ENCODE assay signal across 30 mouse cellular contexts in the genomic region with DNA sequence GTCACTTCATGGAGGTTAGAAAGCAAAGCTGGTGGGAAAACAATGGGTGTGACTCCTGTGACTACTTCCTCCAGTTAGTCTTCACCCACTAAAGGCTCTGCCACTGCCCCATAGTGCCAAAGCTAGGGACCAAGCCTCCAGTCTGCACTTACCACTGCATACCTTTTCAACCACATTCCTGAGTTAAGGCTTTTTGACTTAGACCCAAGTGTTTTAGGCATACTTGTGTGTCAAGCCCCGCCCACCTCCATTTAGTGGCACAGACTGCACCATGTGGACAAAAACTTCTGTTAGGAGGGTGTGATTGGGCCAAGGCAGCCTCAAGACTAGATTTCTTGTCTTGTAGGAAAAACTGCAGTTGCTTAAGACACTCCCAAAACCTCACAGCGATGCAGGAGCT.
DNase-seq lines count a peak whose midpoint lies in the region; ATAC-seq and TF ChIP-seq lines count a peak whose summit lies in the region.
"Had no signal": no experiment of that assay in that cellular context is flagged by ENCODE, and none has a peak within 500 bp of the region (broad histone marks: within the 10 kb centered on the region; RNA-seq: fewer than 3 reads in every experiment).

No protein-coding gene starts in this region.

- WGBS in lung, embryonic 14.5 days = 60% methylated on average over 2 of the region's 2 CpGs

- H3K36me3 ChIP-seq in lung, embryonic 14.5 days (ENCODE audit: insufficient read depth) = no peaks in the 10 kb centered on the region
- H3K36me3 ChIP-seq: heart, embryonic 13.5 days; hindbrain, embryonic 12.5 days; limb, embryonic 13.5 days; liver, embryonic 13.5 days; midbrain, embryonic 10.5 days; neural tube, embryonic 13.5 days had no signal

- no peaks in the 10 kb centered on the region for H3K9me3 ChIP-seq in lung, embryonic 14.5 days (ENCODE audit: low read depth, low read length)
- H3K9me3 ChIP-seq: heart, embryonic 13.5 days; hindbrain, embryonic 12.5 days; limb, embryonic 13.5 days; liver, embryonic 13.5 days; midbrain, embryonic 10.5 days; neural tube, embryonic 13.5 days had no signal

- H3K27me3 ChIP-seq in lung, embryonic 14.5 days (ENCODE audit: insufficient read depth, low read length) = no peaks in the 10 kb centered on the region
- H3K27me3 ChIP-seq: heart, embryonic 13.5 days; hindbrain, embryonic 12.5 days; limb, embryonic 13.5 days; liver, embryonic 13.5 days; neural tube, embryonic 13.5 days; Patski had no signal

- H3K4me3 ChIP-seq in gastrocnemius, adult 2 months = no peak overlapping the region
- no peak overlapping the region for H3K4me3 ChIP-seq in lung, embryonic 14.5 days (ENCODE audit: low read depth, low read length)
- H3K4me3 ChIP-seq: erythroblast, embryonic 14.5 days; heart, embryonic 13.5 days; hindbrain, embryonic 12.5 days; layer of hippocampus, adult 2 months; limb, embryonic 13.5 days; liver, embryonic 13.5 days; midbrain, embryonic 10.5 days; myocyte; neural tube, embryonic 13.5 days had no signal

- no peak for TF ChIP-seq CTCF in gastrocnemius, adult 2 months (IDR thresholded peaks at IDR 0.05)
- no peak for TF ChIP-seq CTCF in lung, embryonic 14.5 days (IDR thresholded peaks at IDR 0.05; ENCODE audit: low read depth)

- no peak for DNase-seq in gastrocnemius, adult 2 months
- DNase-seq in gastrocnemius, postnatal 25 days = no peak
- DNase-seq in R1 (ENCODE audit: low read depth, low spot score) = peak; percentile 6
- DNase-seq in lung, embryonic 14.5 days = peak; percentile 62
- peak; percentile 70 for DNase-seq in lung, postnatal 25 days (ENCODE audit: low spot score)
- DNase-seq in cerebellum, adult 18-20 months = no peak
- DNase-seq in thymus, postnatal 36 days = no peak
- DNase-seq in adrenal gland, adult 8-10 months = no peak
- DNase-seq: adrenal gland, postnatal 10 days; cerebellum, adult 9-10 months; gastrocnemius, postnatal 10 days; heart, adult 18-20 months; heart, postnatal 14 days; kidney, postnatal 10 days; liver, embryonic 13.5 days; retina, postnatal 1 day; thymus, postnatal 4 days had no signal

- ATAC-seq in lung, embryonic 14.5 days (ENCODE audit: insufficient read depth) = peak; percentile 62
- ATAC-seq: activated CD4-positive, CD25-positive, alpha-beta regulatory T cell, adult 4 months; forebrain, embryonic 14.5 days; intestine, postnatal 0 days; midbrain, embryonic 16.5 days; Patski had no signal

- peak overlapping the region; percentile 93 for H3K27ac ChIP-seq in gastrocnemius, adult 2 months
- H3K27ac ChIP-seq in lung, embryonic 14.5 days (ENCODE audit: low read depth) = peak overlapping the region; percentile 51
- H3K27ac ChIP-seq: heart, embryonic 13.5 days; hindbrain, embryonic 12.5 days; layer of hippocampus, adult 2 months; limb, embryonic 13.5 days; liver, embryonic 13.5 days; midbrain, embryonic 10.5 days; neural tube, embryonic 13.5 days had no signal

- no peak overlapping the region for H3K4me2 ChIP-seq in lung, embryonic 14.5 days
- H3K4me2 ChIP-seq: heart, embryonic 13.5 days; hindbrain, embryonic 12.5 days; limb, embryonic 13.5 days; liver, embryonic 13.5 days; neural tube, embryonic 13.5 days had no signal

- intact Hi-C loops in gastrocnemius, adult 2 months (cut with DNase I) = loop anchor here (5.0 kb wide), 2 partner anchors 94 to 109 kb away; no protein-coding TSS in a partner anchor

- no peak overlapping the region for H3K9ac ChIP-seq in lung, embryonic 14.5 days
- H3K9ac ChIP-seq: heart, embryonic 13.5 days; hindbrain, embryonic 12.5 days; limb, embryonic 13.5 days; liver, embryonic 13.5 days; neural tube, embryonic 13.5 days had no signal

- peaks cover 24% of the 10 kb centered on the region; the same call in 1 of the 2 replicates for H3K4me1 ChIP-seq in lung, embryonic 14.5 days (ENCODE audit: insufficient read depth)
- H3K4me1 ChIP-seq: liver, embryonic 13.5 days; neural tube, embryonic 13.5 days had no signal

Comparison
In these comparisons a context has a peak if more than half of its experiments do, and no peak if none do; other contexts are left out.
1. DNase-seq: peak in R1 (single experiment), lung, embryonic 14.5 days (single experiment) and lung, postnatal 25 days (single experiment); none in gastrocnemius, adult 2 months (single experiment), gastrocnemius, postnatal 25 days (single experiment), cerebellum, adult 18-20 months (0 of 2), thymus, postnatal 36 days (0 of 2) and adrenal gland, adult 8-10 months (single experiment).